11 mouse cellular contexts compared by ENCODE assay signal in the genomic region with DNA sequence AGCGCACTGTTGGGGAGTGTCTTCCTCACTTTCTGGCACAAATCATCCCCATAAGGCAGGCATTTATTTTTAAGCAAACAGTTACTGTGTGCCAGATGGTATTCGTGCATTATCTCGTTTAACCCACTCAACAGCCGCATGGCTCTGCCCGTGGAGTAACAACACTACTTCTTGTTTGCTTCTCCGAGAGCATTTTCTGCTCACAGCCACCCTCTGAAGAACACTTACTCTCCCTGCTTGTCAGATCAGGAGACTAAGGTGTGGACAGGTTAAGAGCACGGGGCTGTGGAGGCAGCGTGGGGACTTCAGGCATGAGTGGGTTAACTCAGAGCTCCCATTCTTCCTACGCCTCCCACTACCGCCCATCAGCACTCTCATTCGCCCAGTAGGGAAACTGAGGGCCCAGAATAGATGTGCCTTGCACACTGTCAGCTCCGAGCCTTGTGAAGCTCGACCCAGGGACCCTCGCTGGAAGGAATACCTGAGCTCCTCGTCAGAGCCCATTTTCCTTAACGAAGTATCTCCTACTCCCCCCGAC. TPM values are rescaled to one million over a fixed set of nuclear protein-coding genes. Genes with fewer than 3 reads are reported as not detected.
DNase-seq lines count a peak whose midpoint lies in the region; ATAC-seq lines count a peak whose summit lies in the region.
"Had no signal": no experiment of that assay in that cellular context is flagged by ENCODE, and none has a peak within 500 bp of the region (broad histone marks: within the 10 kb centered on the region; RNA-seq: fewer than 3 reads in every experiment).

No protein-coding gene starts in this region.

- 0 out of 2 replicates have a peak overlapping the region, but pooled peaks have one; percentile 22 for H3K27ac ChIP-seq in lung, embryonic 15.5 days
- peak overlapping the region; percentile 97; the same call in 1 of the 2 replicates for H3K27ac ChIP-seq in stomach, embryonic 15.5 days
- no peak overlapping the region for H3K27ac ChIP-seq in kidney, embryonic 16.5 days (ENCODE audit: low read length)
- H3K27ac ChIP-seq: limb, embryonic 12.5 days had no signal

- no peak for ATAC-seq in lung, embryonic 15.5 days (ENCODE audit: borderline replicate concordance, extremely low read depth, low FRiP score, low TSS enrichment)
- ATAC-seq in stomach, embryonic 15.5 days (ENCODE audit: insufficient read depth, low FRiP score, low read depth), result no peak
- no peak for ATAC-seq in kidney, embryonic 16.5 days (ENCODE audit: low FRiP score, low TSS enrichment)

- H3K36me3 ChIP-seq in lung, embryonic 15.5 days, result peaks cover 51% of the 10 kb centered on the region
- peaks cover 47% of the 10 kb centered on the region for H3K36me3 ChIP-seq in stomach, embryonic 15.5 days
- H3K36me3 ChIP-seq in kidney, embryonic 16.5 days (ENCODE audit: insufficient read depth, low read length), result peaks cover 33% of the 10 kb centered on the region

- H3K9me3 ChIP-seq in lung, embryonic 15.5 days, result no peaks in the 10 kb centered on the region
- no peaks in the 10 kb centered on the region for H3K9me3 ChIP-seq in stomach, embryonic 15.5 days
- no peaks in the 10 kb centered on the region for H3K9me3 ChIP-seq in kidney, embryonic 16.5 days (ENCODE audit: low read length)
- H3K9me3 ChIP-seq: limb, embryonic 12.5 days had no signal

- 44% methylated on average over 17 of the region's 17 CpGs for WGBS in lung, embryonic 15.5 days
- 48% methylated on average over 17 of the region's 17 CpGs for WGBS in stomach, embryonic 15.5 days
- WGBS in kidney, embryonic 16.5 days, result 73% methylated on average over 17 of the region's 17 CpGs

- H3K27me3 ChIP-seq in lung, embryonic 15.5 days, result no peaks in the 10 kb centered on the region
- H3K27me3 ChIP-seq in stomach, embryonic 15.5 days (replicated peaks), result no peaks in the 10 kb centered on the region
- no peaks in the 10 kb centered on the region for H3K27me3 ChIP-seq in kidney, embryonic 16.5 days (ENCODE audit: insufficient read depth, low read length)
- H3K27me3 ChIP-seq: limb, embryonic 12.5 days had no signal

- no peak overlapping the region; the same call in 1 of the 2 replicates for H3K9ac ChIP-seq in lung, embryonic 15.5 days
- H3K9ac ChIP-seq in stomach, embryonic 15.5 days, result no peak overlapping the region
- no peak overlapping the region for H3K9ac ChIP-seq in kidney, embryonic 16.5 days (replicated peaks; ENCODE audit: low read length)
- H3K9ac ChIP-seq: limb, embryonic 12.5 days had no signal

- peak overlapping the region; percentile 28 for H3K4me2 ChIP-seq in lung, embryonic 15.5 days
- H3K4me2 ChIP-seq in stomach, embryonic 15.5 days, result no peak overlapping the region
- H3K4me2 ChIP-seq in kidney, embryonic 16.5 days (replicated peaks; ENCODE audit: low read depth, low read length), result no peak overlapping the region
- H3K4me2 ChIP-seq: limb, embryonic 12.5 days had no signal

- peaks cover 29% of the 10 kb centered on the region for H3K4me1 ChIP-seq in lung, embryonic 15.5 days
- peaks cover 40% of the 10 kb centered on the region for H3K4me1 ChIP-seq in stomach, embryonic 15.5 days
- peaks cover 27% of the 10 kb centered on the region for H3K4me1 ChIP-seq in kidney, embryonic 16.5 days (ENCODE audit: insufficient read depth, low read length)

- H3K4me3 ChIP-seq in lung, embryonic 15.5 days, result no peak overlapping the region
- no peak overlapping the region for H3K4me3 ChIP-seq in stomach, embryonic 15.5 days (replicated peaks)
- no peak overlapping the region for H3K4me3 ChIP-seq in kidney, embryonic 16.5 days (ENCODE audit: low read length)
- H3K4me3 ChIP-seq: limb, embryonic 12.5 days had no signal

- peak; percentile 3 for DNase-seq in embryo, embryonic 10 days (ENCODE audit: low spot score)
- DNase-seq in embryo, embryonic 11 days, result no peak
- DNase-seq in lung, postnatal 4 days, result no peak
- peak; percentile 77 for DNase-seq in layer of hippocampus, adult 8-10 months (ENCODE audit: low spot score in 2 of 2)
- DNase-seq in thymus, postnatal 36 days, result no peak
- DNase-seq: adrenal gland, adult 2 months; spleen, adult 18-20 months had no signal

RNA-seq across cellular contexts. Expression of gene Mapk3, which starts 3.1 kb away (rescaled TPM):
- 132 and 135 TPM in 2 replicates for polyA plus RNA-seq in lung, embryonic 15.5 days (2015; fragmentation: Nextera tagmentation; extraction: Ambion mirVana)
- total RNA-seq in layer of hippocampus, adult 8-10 months (2022), result 100 to 1,000 TPM; 165 to 197 (median 178) TPM
- polyA plus RNA-seq in stomach, embryonic 15.5 days (2015; fragmentation: Nextera tagmentation; extraction: Ambion mirVana), result 99.9 TPM in 2 replicates
- 77.9 and 79.5 TPM in 2 replicates for polyA plus RNA-seq in kidney, embryonic 16.5 days (2015; fragmentation: Nextera tagmentation; extraction: Ambion mirVana)

RNA-seq across cellular contexts. Expression of gene Gdpd3, which starts 3.6 kb away (rescaled TPM):
- 2.5 and 2.8 TPM in 2 replicates for polyA plus RNA-seq in lung, embryonic 15.5 days (2015; fragmentation: Nextera tagmentation; extraction: Ambion mirVana)
- total RNA-seq in layer of hippocampus, adult 8-10 months (2022), result 1 to 10 TPM; 4.4 to 7.9 (median 5.0) TPM
- polyA plus RNA-seq in stomach, embryonic 15.5 days (2015; fragmentation: Nextera tagmentation; extraction: Ambion mirVana), result 3.1 and 3.3 TPM in 2 replicates
- polyA plus RNA-seq in kidney, embryonic 16.5 days (2015; fragmentation: Nextera tagmentation; extraction: Ambion mirVana), result 1.8 and 2.0 TPM in 2 replicates

RNA-seq across cellular contexts. Expression of gene Ypel3, which starts 14.2 kb away (rescaled TPM):
- 90.3 and 96.2 TPM in 2 replicates for polyA plus RNA-seq in lung, embryonic 15.5 days (2015; fragmentation: Nextera tagmentation; extraction: Ambion mirVana)
- 100 to 1,000 TPM; 236 to 283 (median 255) TPM for total RNA-seq in layer of hippocampus, adult 8-10 months (2022)
- 81.9 and 93.0 TPM in 2 replicates for polyA plus RNA-seq in stomach, embryonic 15.5 days (2015; fragmentation: Nextera tagmentation; extraction: Ambion mirVana)
- polyA plus RNA-seq in kidney, embryonic 16.5 days (2015; fragmentation: Nextera tagmentation; extraction: Ambion mirVana), result 95.8 and 101 TPM in 2 replicates

RNA-seq across cellular contexts. Expression of gene Tbx6, which starts 18.7 kb away (rescaled TPM):
- 0.26 and 0.51 TPM in 2 replicates for polyA plus RNA-seq in lung, embryonic 15.5 days (2015; fragmentation: Nextera tagmentation; extraction: Ambion mirVana)
- 1 to 10 TPM in 3 of 4 experiments, under 1 TPM in 1; 0.43 to 1.5 (median 1.2) TPM for total RNA-seq in layer of hippocampus, adult 8-10 months (2022)
- polyA plus RNA-seq in stomach, embryonic 15.5 days (2015; fragmentation: Nextera tagmentation; extraction: Ambion mirVana), result 0.46 and 0.66 TPM in 2 replicates
- 0.29 and 0.78 TPM in 2 replicates for polyA plus RNA-seq in kidney, embryonic 16.5 days (2015; fragmentation: Nextera tagmentation; extraction: Ambion mirVana)

RNA-seq across cellular contexts. Expression of gene Ppp4c, which starts 29.8 kb away (rescaled TPM):
- 260 and 262 TPM in 2 replicates for polyA plus RNA-seq in lung, embryonic 15.5 days (2015; fragmentation: Nextera tagmentation; extraction: Ambion mirVana)
- total RNA-seq in layer of hippocampus, adult 8-10 months (2022), result 10 to 100 TPM; 49.5 to 55.7 (median 51.9) TPM
- polyA plus RNA-seq in stomach, embryonic 15.5 days (2015; fragmentation: Nextera tagmentation; extraction: Ambion mirVana), result 237 and 240 TPM in 2 replicates
- 267 and 271 TPM in 2 replicates for polyA plus RNA-seq in kidney, embryonic 16.5 days (2015; fragmentation: Nextera tagmentation; extraction: Ambion mirVana)

Comparison
In these comparisons a context has a peak if more than half of its experiments do, and no peak if none do; other contexts are left out.
1. DNase-seq: peak in embryo, embryonic 10 days (single experiment) and layer of hippocampus, adult 8-10 months (2 of 2); none in embryo, embryonic 11 days (single experiment), lung, postnatal 4 days (0 of 2) and thymus, postnatal 36 days (0 of 2).